Mouse (Mus musculus) layer of hippocampus, adult 9-11 months (tissue): Measurements from ENCODE around the gene Hcn3.

Experiments
- DNase-seq: peaks from one replicate; pipeline ENCODE4 v3.0.0; 2022

Hcn3 gene

GRCm38 (mm10) chr3:89145566-89145965 is 14.4 kb downstream of the Hcn3 start:
- no peak for DNase-seq

GRCm38 (mm10) chr3:89144821-89145220 is 15.2 kb downstream of the Hcn3 start:
- no peak for DNase-seq

- DNase-seq = no peak
These were observed 23.6 kb downstream of the Hcn3 start for GRCm38 (mm10) chr3:89136365-89136764.

GRCm38 (mm10) chr3:89135958-89136357 is 24.0 kb downstream of the Hcn3 start, which contains the start of gene Pklr:
Gene Pklr (plus strand): TSS chr3:89136142.
- no peak for DNase-seq

- DNase-seq = no peak
These were observed 26.2 kb downstream of the Hcn3 start for GRCm38 (mm10) chr3:89133752-89134151.

- no peak for DNase-seq
These were observed 26.9 kb downstream of the Hcn3 start for GRCm38 (mm10) chr3:89133063-89133450.

GRCm38 (mm10) chr3:89132285-89133062 is 27.5 kb downstream of the Hcn3 start:
- DNase-seq = peak; percentile 34

- DNase-seq = peak; percentile 82
These were observed 28.2 kb downstream of the Hcn3 start for GRCm38 (mm10) chr3:89131816-89132215.

GRCm38 (mm10) chr3:89129908-89130307 is 30.1 kb downstream of the Hcn3 start:
- no peak for DNase-seq

GRCm38 (mm10) chr3:89125981-89126380 is 34.0 kb downstream of the Hcn3 start:
- no peak for DNase-seq

- no peak for DNase-seq
These were observed 35.8 kb downstream of the Hcn3 start for GRCm38 (mm10) chr3:89124241-89124640.

GRCm38 (mm10) chr3:89123313-89123712 is 36.7 kb downstream of the Hcn3 start:
- no peak for DNase-seq

- DNase-seq = no peak
These were observed 44.5 kb downstream of the Hcn3 start for GRCm38 (mm10) chr3:89115522-89115921.

GRCm38 (mm10) chr3:89113058-89113457 is 46.9 kb downstream of the Hcn3 start:
- no peak for DNase-seq

GRCm38 (mm10) chr3:89108146-89108545 is 51.9 kb downstream of the Hcn3 start:
- DNase-seq = no peak

- no peak for DNase-seq
These were observed 52.5 kb downstream of the Hcn3 start for GRCm38 (mm10) chr3:89107545-89107944.

GRCm38 (mm10) chr3:89106881-89107280 is 53.1 kb downstream of the Hcn3 start:
- DNase-seq = no peak

- DNase-seq = no peak
These were observed 56.8 kb downstream of the Hcn3 start for GRCm38 (mm10) chr3:89103291-89103595.

GRCm38 (mm10) chr3:89102495-89103290 is 57.3 kb downstream of the Hcn3 start:
- no peak for DNase-seq

GRCm38 (mm10) chr3:89101812-89102494 is 58.0 kb downstream of the Hcn3 start, which contains the start of gene Fdps:
Gene Fdps (minus strand): TSS chr3:89101959.
- DNase-seq = peak; percentile 99

GRCm38 (mm10) chr3:89101459-89101811 is 58.6 kb downstream of the Hcn3 start:
- no peak for DNase-seq

GRCm38 (mm10) chr3:89100811-89101210 is 59.2 kb downstream of the Hcn3 start, which contains the start of gene Gm43738:
Gene Gm43738 (minus strand): TSS chr3:89101099.
- no peak for DNase-seq
